Mouse (Mus musculus): ENCODE data around the gene C130050O18Rik. TPM values are rescaled to one million over a fixed set of nuclear protein-coding genes. Genes with fewer than 3 reads are reported as not detected.
"Not testable (repeated sequence)": the region's sequence is repeated elsewhere in the genome, so short reads cannot be mapped to it uniquely, and the experiment has no call there.

Gene C130050O18Rik
- polyA plus RNA-seq, 1 experiment from 2014 or later = 0.23 TPM

DNA sequence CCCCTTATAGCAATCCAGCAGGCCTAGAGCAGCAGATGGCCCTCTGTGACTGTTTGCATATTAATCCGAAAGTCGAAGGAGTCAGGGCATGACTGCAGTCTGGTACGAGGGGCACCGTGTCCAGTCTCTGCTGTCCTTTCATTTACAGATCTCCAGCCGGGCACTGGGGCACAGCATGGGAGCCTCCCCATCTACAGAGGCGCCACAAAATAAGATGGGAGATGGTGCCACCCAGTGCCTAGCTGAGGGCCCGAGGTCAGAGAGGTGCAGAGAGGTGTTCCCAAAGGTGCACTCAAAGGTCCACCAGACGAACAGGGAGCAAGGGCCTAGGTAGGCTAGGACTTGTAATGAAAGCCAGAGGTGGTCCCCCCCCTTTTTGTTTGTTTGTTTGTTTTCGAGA lies 21.8 kb upstream of the C130050O18Rik start:
- H3K27ac ChIP-seq (ENCODE audit: low read depth, low read length) = no peak overlapping the region

GRCm38 (mm10) chr5:139384531-139384930 lies 20.5 kb upstream of the C130050O18Rik start:
- DNase-seq (ENCODE audit: low spot score) = no peak
- Histone ChIP-seq H3K36me3 (ENCODE audit: control insufficient read depth, insufficient read depth, low read length) (no peaks in the 10 kb centered on the region), H3K27ac (ENCODE audit: low read depth, low read length) (no peak overlapping the region), H3K4me2 (ENCODE audit: low read depth, low read length, severe bottlenecking) (no peak overlapping the region), H3K9ac (ENCODE audit: low read length) (no peak overlapping the region), H3K4me3 (ENCODE audit: low read depth, low read length) (no peak overlapping the region), H3K27me3 (ENCODE audit: control insufficient read depth, insufficient read depth, low read length) (no peaks in the 10 kb centered on the region), H3K4me1 (replicated peaks; ENCODE audit: control insufficient read depth, insufficient read depth, low read length) (peaks cover 2% of the 10 kb centered on the region; the same call in 1 of the 2 replicates), H3K9me3 (ENCODE audit: control insufficient read depth, low read length) (no peaks in the 10 kb centered on the region)
- 81% methylated on average over 10 of the region's 10 CpGs for WGBS
- no peak for ATAC-seq (replicated peaks; ENCODE audit: low FRiP score)

More for the DNA sequence above, 21.8 kb upstream of the C130050O18Rik start:
- Histone ChIP-seq H3K27me3 (ENCODE audit: control insufficient read depth, insufficient read depth, low read length) (no peaks in the 10 kb centered on the region), H3K4me1 (replicated peaks; ENCODE audit: control insufficient read depth, insufficient read depth, low read length) (peaks cover 2% of the 10 kb centered on the region; the same call in 1 of the 2 replicates), H3K4me2 (ENCODE audit: low read depth, low read length, severe bottlenecking) (no peak overlapping the region), H3K9me3 (ENCODE audit: control insufficient read depth, low read length) (no peaks in the 10 kb centered on the region), H3K4me3 (ENCODE audit: low read depth, low read length) (no peak overlapping the region), H3K36me3 (ENCODE audit: control insufficient read depth, insufficient read depth, low read length) (no peaks in the 10 kb centered on the region), H3K9ac (ENCODE audit: low read length) (no peak overlapping the region)
- ATAC-seq (replicated peaks; ENCODE audit: low FRiP score) = no peak
- no peak for DNase-seq (ENCODE audit: low spot score)
- 84% methylated on average over 9 of the region's 9 CpGs for WGBS

DNA sequence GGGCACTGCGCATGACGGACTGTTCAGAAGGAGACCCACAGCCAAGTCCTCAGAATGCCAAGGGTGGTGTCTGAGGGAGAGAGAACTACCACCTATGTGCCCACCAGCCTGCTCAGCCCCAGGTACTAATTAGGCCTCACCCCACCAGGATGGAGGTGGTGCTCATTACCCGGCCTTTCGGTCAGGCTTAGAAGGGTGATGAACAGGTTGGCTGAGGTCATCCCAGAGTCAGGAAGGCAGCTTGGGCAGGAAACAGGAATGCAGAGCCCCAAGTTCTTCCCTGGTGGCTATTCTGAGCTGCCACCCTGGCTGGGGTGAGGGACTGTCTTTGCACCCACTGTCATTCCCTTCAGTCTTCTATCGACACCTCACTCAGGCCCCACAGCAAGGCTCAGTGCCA lies 19.0 kb upstream of the C130050O18Rik start:
- Histone ChIP-seq H3K4me2 (ENCODE audit: low read depth, low read length, severe bottlenecking) (no peak overlapping the region), H3K9ac (ENCODE audit: low read length) (no peak overlapping the region), H3K4me1 (replicated peaks; ENCODE audit: control insufficient read depth, insufficient read depth, low read length) (no peaks in the 10 kb centered on the region; the same call in 1 of the 2 replicates), H3K36me3 (ENCODE audit: control insufficient read depth, insufficient read depth, low read length) (no peaks in the 10 kb centered on the region), H3K9me3 (ENCODE audit: control insufficient read depth, low read length) (no peaks in the 10 kb centered on the region), H3K27me3 (ENCODE audit: control insufficient read depth, insufficient read depth, low read length) (no peaks in the 10 kb centered on the region), H3K4me3 (ENCODE audit: low read depth, low read length) (no peak overlapping the region), H3K27ac (ENCODE audit: low read depth, low read length) (no peak overlapping the region)
- no peak for ATAC-seq (replicated peaks; ENCODE audit: low FRiP score)
- WGBS = 90% methylated on average over 5 of the region's 5 CpGs
- no peak for DNase-seq (ENCODE audit: low spot score)

GRCm38 (mm10) chr5:139387329-139388194 lies 17.5 kb upstream of the C130050O18Rik start:
- WGBS = 89% methylated on average over 10 of the region's 10 CpGs

GRCm38 (mm10) chr5:139388195-139388570 lies 16.9 kb upstream of the C130050O18Rik start:
- WGBS = 87% methylated on average over 4 of the region's 4 CpGs
- 0 out of 2 replicates have a peak overlapping the region, but pooled peaks have one; percentile 37 for H3K27ac ChIP-seq (ENCODE audit: low read depth, low read length)
- H3K4me3 ChIP-seq (ENCODE audit: low read depth, low read length) = no peak overlapping the region
- no peaks in the 10 kb centered on the region for H3K36me3 ChIP-seq (ENCODE audit: control insufficient read depth, insufficient read depth, low read length)
- no peak overlapping the region for H3K4me2 ChIP-seq (ENCODE audit: low read depth, low read length, severe bottlenecking)
- no peaks in the 10 kb centered on the region for H3K27me3 ChIP-seq (ENCODE audit: control insufficient read depth, insufficient read depth, low read length)
- H3K9me3 ChIP-seq (ENCODE audit: control insufficient read depth, low read length) = no peaks in the 10 kb centered on the region
- no peak for ATAC-seq (replicated peaks; ENCODE audit: low FRiP score)
- no peak for DNase-seq (ENCODE audit: low spot score)
- no peak overlapping the region for H3K9ac ChIP-seq (ENCODE audit: low read length)
- no peaks in the 10 kb centered on the region for H3K4me1 ChIP-seq (replicated peaks; ENCODE audit: control insufficient read depth, insufficient read depth, low read length)

More at GRCm38 (mm10) chr5:139387329-139388194, 17.5 kb upstream of the C130050O18Rik start:
- no peaks in the 10 kb centered on the region for H3K9me3 ChIP-seq (ENCODE audit: control insufficient read depth, low read length)
- H3K27me3 ChIP-seq (ENCODE audit: control insufficient read depth, insufficient read depth, low read length) = no peaks in the 10 kb centered on the region
- no peak overlapping the region for H3K4me3 ChIP-seq (ENCODE audit: low read depth, low read length)
- no peak overlapping the region for H3K27ac ChIP-seq (ENCODE audit: low read depth, low read length)
- DNase-seq (ENCODE audit: low spot score) = no peak
- H3K36me3 ChIP-seq (ENCODE audit: control insufficient read depth, insufficient read depth, low read length) = no peaks in the 10 kb centered on the region
- ATAC-seq (replicated peaks; ENCODE audit: low FRiP score) = no peak
- no peaks in the 10 kb centered on the region for H3K4me1 ChIP-seq (replicated peaks; ENCODE audit: control insufficient read depth, insufficient read depth, low read length)
- no peak overlapping the region for H3K4me2 ChIP-seq (ENCODE audit: low read depth, low read length, severe bottlenecking)
- H3K9ac ChIP-seq (ENCODE audit: low read length) = no peak overlapping the region

DNA sequence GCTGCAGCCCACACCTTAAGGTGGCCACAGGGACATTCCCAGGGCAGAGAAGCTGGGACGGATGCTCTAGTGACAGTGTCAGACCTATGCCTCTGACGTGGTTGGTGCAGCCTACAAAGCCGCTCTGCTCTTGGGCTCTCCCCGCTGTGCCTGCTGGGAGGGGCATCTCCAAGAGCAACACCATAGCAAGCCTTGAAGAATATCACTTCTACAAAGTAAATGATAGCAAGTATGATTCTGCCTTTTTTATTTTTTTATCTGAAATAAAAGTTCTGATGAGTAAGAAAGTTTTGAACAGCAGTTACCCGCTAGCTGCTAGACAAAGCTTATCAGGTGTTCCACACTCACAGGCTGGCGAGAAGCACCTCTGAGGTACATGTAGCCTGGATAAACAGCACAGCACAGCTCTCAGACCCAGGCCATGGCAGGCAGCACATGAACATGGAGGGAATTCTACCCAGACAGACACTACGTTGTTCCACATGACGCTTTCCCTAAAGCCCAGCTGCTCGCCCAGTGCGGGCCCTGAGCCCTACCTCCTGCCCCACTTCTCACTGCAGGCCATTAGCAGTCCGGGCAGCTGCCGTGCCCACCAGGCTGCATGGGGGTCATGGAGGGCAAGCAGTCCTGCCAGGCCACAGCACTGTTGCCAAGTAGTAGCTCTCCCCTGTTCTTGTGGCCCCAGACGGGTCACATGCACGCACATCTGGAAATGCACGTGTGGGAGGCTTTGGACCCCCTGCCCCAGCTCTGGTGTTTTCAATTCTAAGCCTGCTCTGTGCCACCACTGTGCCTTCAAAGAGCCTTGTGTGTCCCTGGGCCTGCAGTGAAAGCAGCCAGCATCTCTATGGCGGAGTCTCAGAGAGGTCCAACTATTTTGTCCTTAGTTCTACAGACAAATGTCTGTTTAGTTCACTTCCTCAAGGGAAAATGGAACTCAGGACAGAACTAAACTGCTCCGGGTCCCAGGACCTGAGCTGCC lies 16.1 kb upstream of the C130050O18Rik start:
- Histone ChIP-seq H3K36me3 (ENCODE audit: control insufficient read depth, insufficient read depth, low read length) (no peaks in the 10 kb centered on the region), H3K27me3 (ENCODE audit: control insufficient read depth, insufficient read depth, low read length) (no peaks in the 10 kb centered on the region), H3K4me1 (replicated peaks; ENCODE audit: control insufficient read depth, insufficient read depth, low read length) (no peaks in the 10 kb centered on the region), H3K4me2 (ENCODE audit: low read depth, low read length, severe bottlenecking) (no peak overlapping the region), H3K4me3 (ENCODE audit: low read depth, low read length) (no peak overlapping the region), H3K9ac (ENCODE audit: low read length) (no peak overlapping the region), H3K9me3 (ENCODE audit: control insufficient read depth, low read length) (no peaks in the 10 kb centered on the region), H3K27ac (ENCODE audit: low read depth, low read length) (peak overlapping the region; percentile 59; the same call in 1 of the 2 replicates)
- ATAC-seq (replicated peaks; ENCODE audit: low FRiP score) (no peak), DNase-seq (ENCODE audit: low spot score) (no peak)
- WGBS = 79% methylated on average over 17 of the region's 17 CpGs

- ATAC-seq (replicated peaks; ENCODE audit: low FRiP score) = 0 out of 2 replicates have a peak, but pooled peaks have one; percentile 30
- Histone ChIP-seq H3K9me3 (ENCODE audit: control insufficient read depth, low read length) (no peaks in the 10 kb centered on the region), H3K9ac (ENCODE audit: low read length) (no peak overlapping the region), H3K27me3 (ENCODE audit: control insufficient read depth, insufficient read depth, low read length) (no peaks in the 10 kb centered on the region), H3K4me3 (ENCODE audit: low read depth, low read length) (no peak overlapping the region), H3K27ac (ENCODE audit: low read depth, low read length) (0 out of 2 replicates have a peak overlapping the region, but pooled peaks have one; percentile 59), H3K36me3 (ENCODE audit: control insufficient read depth, insufficient read depth, low read length) (no peaks in the 10 kb centered on the region), H3K4me2 (ENCODE audit: low read depth, low read length, severe bottlenecking) (no peak overlapping the region), H3K4me1 (replicated peaks; ENCODE audit: control insufficient read depth, insufficient read depth, low read length) (no peaks in the 10 kb centered on the region)
- no peak for DNase-seq (ENCODE audit: low spot score)
- WGBS = 65% methylated on average over 6 of the region's 6 CpGs
Observed at GRCm38 (mm10) chr5:139389676-139390061, 15.4 kb upstream of the C130050O18Rik start.

DNA sequence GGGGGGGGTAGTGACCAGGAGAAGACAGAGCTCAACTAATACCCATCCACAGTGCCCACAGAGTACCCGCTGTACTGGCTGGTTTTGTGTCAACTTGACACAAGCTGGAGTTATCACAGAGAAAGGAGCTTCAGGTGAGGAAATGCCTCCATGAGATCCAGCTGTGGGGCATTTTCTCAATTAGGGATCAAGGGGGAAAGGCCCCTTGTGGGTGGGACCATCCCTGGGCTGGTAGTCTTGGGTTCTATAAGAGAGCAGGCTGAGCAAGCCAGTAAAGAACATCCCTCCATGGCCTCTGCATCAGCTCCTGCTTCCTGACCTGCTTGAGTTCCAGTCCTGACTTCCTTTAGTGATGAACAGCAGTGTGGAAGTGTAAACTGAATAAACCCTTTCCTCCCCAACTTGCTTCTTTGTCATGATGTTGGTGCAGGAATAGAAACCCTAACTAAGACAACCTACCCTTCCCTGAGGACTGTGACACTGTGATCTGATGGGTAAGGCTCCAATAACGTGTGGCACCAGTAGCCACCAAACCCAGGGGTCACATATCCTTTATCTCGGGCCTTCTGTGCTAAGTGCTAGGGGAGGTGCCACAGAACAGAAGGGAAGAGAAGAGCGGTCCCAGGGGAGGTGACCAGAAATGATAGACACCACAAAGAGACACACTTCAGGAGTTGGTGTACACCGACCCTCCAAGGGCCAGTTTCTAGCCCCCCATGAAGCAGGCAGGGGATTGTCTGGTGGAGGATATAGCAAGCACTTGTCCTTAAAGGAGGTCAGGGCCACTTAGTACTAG lies 14.6 kb upstream of the C130050O18Rik start:
- not testable (repeated sequence) for H3K4me3 ChIP-seq (ENCODE audit: low read depth, low read length)

More for the DNA sequence above, 14.6 kb upstream of the C130050O18Rik start:
- H3K4me1 ChIP-seq (replicated peaks; ENCODE audit: control insufficient read depth, insufficient read depth, low read length); H3K9ac ChIP-seq (ENCODE audit: low read length); H3K36me3 ChIP-seq (ENCODE audit: control insufficient read depth, insufficient read depth, low read length); H3K27ac ChIP-seq (ENCODE audit: low read depth, low read length); H3K27me3 ChIP-seq (ENCODE audit: control insufficient read depth, insufficient read depth, low read length); ATAC-seq (replicated peaks; ENCODE audit: low FRiP score); DNase-seq (ENCODE audit: low spot score); H3K9me3 ChIP-seq (ENCODE audit: control insufficient read depth, low read length): not testable (repeated sequence)
- 0 out of 2 replicates have a peak overlapping the region, but pooled peaks have one; percentile 15 for H3K4me2 ChIP-seq (ENCODE audit: low read depth, low read length, severe bottlenecking)
- 82% methylated on average over 5 of the region's 5 CpGs for WGBS
